Mouse (Mus musculus) heart, adult 2 months (tissue): Measurements from ENCODE around the gene Gm28042.

Source experiments
- CTCF ChIP-seq: fragments of 200-600 bp; IDR thresholded peaks from 2 replicates; pipeline ENCODE4 v1.8.1; 2022; ENCODE audit warnings: antibody characterized with exemption, mild to moderate bottlenecking, moderate library complexity
- POLR2A ChIP-seq: fragments of 200-500 bp; IDR thresholded peaks from 2 replicates; pipeline ENCODE4 v1.6.1; 2011; ENCODE audit warnings: mild to moderate bottlenecking, low read depth, low read length, control low read depth; ENCODE audit not compliant: insufficient read depth

DNA sequence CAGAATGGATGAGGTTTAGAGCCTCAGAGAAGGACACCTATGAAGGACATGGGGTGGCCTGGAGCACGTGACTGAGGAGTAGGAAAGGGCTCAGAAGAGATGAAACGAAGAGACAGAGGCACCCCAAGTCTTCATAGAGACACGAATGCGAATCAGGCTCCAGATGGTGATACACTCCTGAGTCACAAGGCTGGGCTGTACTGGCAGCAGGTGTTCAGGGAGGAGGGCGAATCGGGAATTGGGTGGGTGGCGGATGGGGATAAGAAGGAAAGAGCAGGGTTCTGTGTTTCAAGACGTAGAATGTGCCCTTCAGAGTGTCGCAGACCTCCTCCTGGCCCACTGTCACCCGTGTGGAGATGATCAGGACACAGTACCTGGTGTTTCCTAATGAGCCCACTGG lies 38.0 kb downstream of the Gm28042 start:
- TF ChIP-seq POLR2A (no peak), CTCF (no peak)
